Mouse (Mus musculus) gastrocnemius, postnatal 14 days (tissue): ENCODE results near the gene Nrbp1. TPM values are rescaled to one million over a fixed set of nuclear protein-coding genes. Genes with fewer than 3 reads are reported as not detected.

ENCODE experiments used
- DNase-seq: peaks from one replicate; pipeline ENCODE4 v3.0.0; 2021; ENCODE audit warnings: mixed read lengths
- intact Hi-C: fragments of 180-260 bp; cut with DNase I; formaldehyde crosslinking; loops from one replicate; pipeline ENCODE4 v1.15.1; 2025; ENCODE audit warnings: low total_unique reads
- total RNA-seq, 2 experiments: library from RNA; stranded (reverse); gene quantifications; 2 replicates each; pipeline ENCODE4 v1.2.3; 2021

The Nrbp1 gene
- total RNA-seq, 2 experiments from 2014 or later: 61.1 to 63.4 TPM

DNA sequence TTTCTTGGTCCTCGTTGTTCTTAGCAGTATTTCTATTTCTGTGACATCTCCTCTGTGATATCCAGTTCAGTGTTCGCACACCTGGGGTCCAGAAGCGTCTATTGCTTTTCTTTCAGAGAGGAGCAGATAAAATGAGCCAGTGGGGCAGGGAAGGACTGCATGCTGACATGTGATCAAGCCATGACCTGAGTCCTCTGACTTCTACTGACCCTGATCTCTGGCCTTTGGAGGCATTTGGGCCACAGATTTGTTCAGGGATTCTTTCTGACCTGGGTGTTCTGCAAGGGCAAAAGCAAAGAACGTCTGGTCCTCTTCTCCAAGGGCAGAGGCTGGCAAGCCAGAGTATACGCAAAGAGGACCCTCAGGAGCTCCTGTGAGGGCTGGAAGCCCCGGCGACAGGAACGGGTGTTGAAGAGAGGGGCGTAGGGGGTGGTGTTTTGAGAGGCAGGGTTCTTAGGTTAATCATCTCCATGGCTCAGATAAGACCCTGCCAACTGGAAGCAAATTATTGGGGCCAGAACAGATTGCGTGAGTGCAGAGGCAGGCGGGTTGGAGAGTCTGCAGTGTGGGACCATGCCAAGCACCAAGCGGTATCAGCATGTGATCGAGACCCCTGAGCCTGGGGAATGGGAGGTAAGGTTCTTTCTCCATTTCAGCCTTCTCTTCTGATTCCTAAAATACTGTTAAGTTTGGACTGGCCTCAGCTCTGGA lies 56.5 kb downstream of the Nrbp1 start, which contains the start of gene Gckr:
Gene Gckr (plus strand): TSS at position 397 of the 711 bp plus-strand sequence.
- intact Hi-C loops: no loop called here
- DNase-seq: no peak

GRCm38 (mm10) chr5:31297981-31298380 lies 57.3 kb downstream of the Nrbp1 start:
- intact Hi-C loops: no loop called here
- no peak for DNase-seq

DNA sequence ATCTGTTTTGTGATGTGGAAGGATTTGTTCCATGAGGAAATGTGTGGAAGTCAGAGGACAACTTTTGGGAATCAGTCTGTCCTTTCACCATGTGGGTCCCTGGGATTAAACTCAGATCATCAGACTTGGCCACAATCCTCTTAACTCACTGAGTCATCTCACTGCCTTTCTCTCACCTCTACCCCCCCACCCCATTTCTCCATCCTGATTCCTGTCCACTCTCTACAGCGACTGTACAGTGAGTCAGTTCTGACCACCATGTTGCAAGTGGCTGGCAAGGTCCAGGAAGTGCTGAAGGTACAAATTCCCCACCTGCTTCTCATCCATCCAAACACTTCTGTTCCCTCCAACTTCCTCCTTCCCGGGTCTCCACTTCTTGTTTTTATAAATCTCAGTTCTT lies 57.8 kb downstream of the Nrbp1 start:
- intact Hi-C loops: no loop called here

More for the DNA sequence above, 57.8 kb downstream of the Nrbp1 start:
- DNase-seq: no peak

Other genes starting within 250 kb of the Nrbp1 start
- 10 to 100 TPM; 56.7 to 63.5 TPM for gene Atraid, start 192.6 kb upstream of the Nrbp1 start, total RNA-seq
- 1 to 10 TPM; 2.5 to 2.8 TPM for gene Slc5a6, start 191.9 kb upstream of the Nrbp1 start, total RNA-seq
- 10 to 100 TPM; 12.3 to 19.9 TPM for gene Cad, start 186.1 kb upstream of the Nrbp1 start, total RNA-seq
- not detected for gene Dnajc5g, start 134.6 kb upstream of the Nrbp1 start, total RNA-seq
- under 1 TPM in 1 of 2 experiments, not detected in 1; 0.10 TPM for gene Slc30a3, start 132.6 kb upstream of the Nrbp1 start, total RNA-seq
- gene Trim54, start 124.2 kb upstream of the Nrbp1 start, total RNA-seq: 100 to 1,000 TPM; 190 to 215 TPM
- gene Ucn, start 102.0 kb upstream of the Nrbp1 start, total RNA-seq: not detected
- 10 to 100 TPM; 33.9 to 37.3 TPM for gene Mpv17, start 86.6 kb upstream of the Nrbp1 start, total RNA-seq
- under 1 TPM; 0.25 to 0.60 TPM for gene Gm29609, start 61.0 kb upstream of the Nrbp1 start, total RNA-seq
- 10 to 100 TPM; 23.2 to 28.6 TPM for gene Gtf3c2, start 60.7 kb upstream of the Nrbp1 start, total RNA-seq
- 10 to 100 TPM; 42.4 to 42.7 TPM for gene Snx17, start 47.6 kb upstream of the Nrbp1 start, total RNA-seq
- gene Eif2b4, start 47.4 kb upstream of the Nrbp1 start, total RNA-seq: 10 to 100 TPM; 44.4 to 48.7 TPM
- 1 to 10 TPM; 7.1 TPM for gene Zfp513, start 38.6 kb upstream of the Nrbp1 start, total RNA-seq
- gene Ppm1g, start 20.2 kb upstream of the Nrbp1 start, total RNA-seq: 10 to 100 TPM; 38.0 to 39.8 TPM
- not detected for gene Gm9970, start 368 bp downstream of the Nrbp1 start, total RNA-seq
- gene Krtcap3, start 10.8 kb downstream of the Nrbp1 start, total RNA-seq: 1 to 10 TPM in 1 of 2 experiments, under 1 TPM in 1; 0.47 to 1.9 TPM
- gene Ift172, start 50.3 kb downstream of the Nrbp1 start, total RNA-seq: 10 to 100 TPM; 19.6 to 21.2 TPM
- gene Fndc4, start 55.2 kb downstream of the Nrbp1 start, total RNA-seq: 1 to 10 TPM; 3.5 to 4.9 TPM
- not detected for gene Gckr, start 56.6 kb downstream of the Nrbp1 start, total RNA-seq
- 10 to 100 TPM; 11.2 to 12.1 TPM for gene Zfp512, start 211.6 kb downstream of the Nrbp1 start, total RNA-seq
- not detected for gene 4930548H24Rik, start 244.9 kb downstream of the Nrbp1 start, total RNA-seq